Mouse (Mus musculus): ENCODE measurements around the gene H2afy2.

H2afy2 gene

DNA sequence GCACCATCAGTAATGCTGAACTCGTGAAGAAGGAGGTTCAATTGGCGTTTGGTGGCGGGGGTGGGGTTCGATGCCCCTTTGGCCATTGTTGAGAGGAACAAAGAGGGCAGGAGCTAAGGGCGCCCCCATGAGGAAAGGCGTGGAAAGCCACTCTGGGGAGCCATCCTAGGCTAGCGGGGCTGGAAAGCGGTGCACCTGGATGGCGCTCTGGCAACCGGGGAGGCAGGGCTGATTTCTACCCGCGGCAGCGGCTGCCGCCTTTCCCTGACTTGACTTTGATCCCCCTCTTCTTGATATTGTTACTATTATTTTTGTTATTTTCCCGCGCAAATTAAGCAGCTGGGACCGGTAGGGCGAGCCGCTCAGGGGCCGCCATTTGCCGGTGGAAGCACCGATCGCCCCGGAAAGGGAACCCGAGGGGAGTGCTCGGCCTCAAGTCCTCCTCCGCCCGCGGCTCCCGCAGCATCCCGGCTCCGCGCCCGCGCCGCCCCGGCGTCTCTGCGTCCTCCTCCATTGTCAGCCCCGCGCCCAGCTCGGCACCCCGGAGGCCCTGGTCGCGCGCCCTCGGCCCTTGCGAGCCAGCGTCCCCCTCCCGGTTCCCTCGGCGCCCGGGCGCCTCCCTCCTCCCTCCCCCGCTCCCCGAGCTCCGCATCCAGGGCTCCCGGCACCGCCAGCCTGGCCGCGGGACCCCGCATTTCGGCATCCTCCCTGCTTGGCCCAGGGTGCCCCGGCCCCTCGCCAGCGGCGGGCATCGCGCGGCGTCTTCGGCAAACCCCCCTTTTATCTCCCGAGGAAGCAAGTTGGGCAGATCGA, 942 bp downstream of the H2afy2 start:
- peak; percentile 82 for DNase-seq

DNA sequence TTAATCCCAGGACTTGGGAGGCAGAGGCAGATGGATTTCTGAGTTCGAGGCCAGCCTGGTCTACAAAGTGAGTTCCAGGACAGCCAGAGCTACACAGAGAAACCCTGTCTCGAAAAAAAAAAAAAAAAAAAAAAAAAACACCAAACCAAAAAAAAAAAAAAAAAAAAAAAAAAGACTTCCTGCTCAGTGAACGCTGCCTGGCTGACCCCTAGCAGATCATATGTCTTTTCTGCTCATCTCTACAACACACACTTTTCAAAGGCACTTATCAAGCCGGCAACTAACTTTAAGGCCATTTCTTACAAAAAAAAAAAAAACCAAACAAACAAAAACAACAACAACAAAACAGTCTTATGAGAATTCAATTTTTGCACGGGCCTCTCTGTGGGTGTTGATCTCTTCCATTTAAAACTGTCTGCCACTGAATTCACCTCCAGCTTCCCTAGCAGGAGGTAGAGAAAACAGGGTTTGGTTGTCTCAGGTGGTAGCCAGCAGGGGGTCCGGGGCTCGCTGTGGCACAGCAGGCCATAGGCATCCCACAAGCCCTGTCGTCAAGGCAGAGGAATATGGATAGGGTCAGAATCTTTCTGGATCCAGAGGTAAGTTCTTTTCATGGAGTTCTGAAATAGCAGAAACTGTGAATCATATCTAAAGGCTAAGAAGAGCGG, 2.4 kb downstream of the H2afy2 start:
- no peak for DNase-seq

DNA sequence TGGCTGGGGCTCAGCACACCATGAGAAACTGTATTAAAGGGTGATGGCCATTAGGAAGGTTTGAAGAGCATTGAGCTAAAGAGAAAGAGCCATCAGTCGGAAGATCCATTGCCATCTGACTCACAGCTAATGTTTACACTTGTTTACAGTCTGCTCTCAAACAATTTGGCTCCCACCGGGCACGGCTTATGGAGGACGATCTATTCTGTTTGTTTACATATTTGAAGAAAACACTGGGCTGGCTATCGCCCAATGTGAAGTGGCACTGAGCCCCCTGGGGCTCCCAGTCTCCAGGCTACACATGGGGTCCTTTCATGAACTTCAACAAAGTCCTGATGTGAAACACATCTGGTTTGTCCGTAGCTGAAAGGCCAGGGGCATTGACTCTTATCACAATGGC, 17.1 kb downstream of the H2afy2 start:
- DNase-seq, result no peak

DNA sequence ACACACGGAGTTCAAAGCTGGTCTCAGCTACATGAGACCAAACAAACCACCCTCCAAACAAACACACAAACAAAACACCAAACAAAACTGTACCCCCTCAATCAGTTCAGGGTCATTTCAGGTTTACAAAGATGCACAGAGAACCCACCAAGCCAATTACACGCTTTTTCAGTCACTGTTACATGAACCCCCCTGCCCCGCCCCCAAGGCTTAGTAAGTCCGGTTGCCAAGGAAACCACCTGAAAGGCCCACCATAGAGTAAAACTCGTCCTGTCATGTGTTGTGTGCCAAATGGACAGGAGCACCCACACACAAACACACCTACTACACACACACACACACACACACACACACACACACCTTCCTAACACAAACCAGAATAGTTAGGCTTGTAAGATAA, 18.4 kb downstream of the H2afy2 start:
- DNase-seq, result no peak

DNA sequence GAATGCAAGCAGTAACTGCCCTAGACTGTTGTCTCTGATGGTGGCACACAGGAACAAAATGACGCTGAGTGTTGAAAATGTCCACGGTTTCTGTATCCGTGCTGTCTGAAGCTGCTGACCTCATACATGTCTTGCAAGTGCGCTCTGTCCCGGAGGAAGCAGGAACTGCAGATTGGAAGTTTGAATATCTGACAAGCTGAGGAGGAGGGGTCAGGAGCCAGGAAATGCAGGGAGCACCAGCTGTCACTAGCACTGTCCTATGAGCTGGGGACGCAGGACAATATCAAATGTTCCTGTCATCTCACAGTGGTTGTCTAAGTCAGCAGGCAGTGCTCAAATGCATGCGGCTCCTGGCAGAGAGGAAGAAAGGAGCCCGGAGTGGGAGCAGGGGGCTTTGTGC, 19.3 kb downstream of the H2afy2 start:
- no peak for DNase-seq

DNA sequence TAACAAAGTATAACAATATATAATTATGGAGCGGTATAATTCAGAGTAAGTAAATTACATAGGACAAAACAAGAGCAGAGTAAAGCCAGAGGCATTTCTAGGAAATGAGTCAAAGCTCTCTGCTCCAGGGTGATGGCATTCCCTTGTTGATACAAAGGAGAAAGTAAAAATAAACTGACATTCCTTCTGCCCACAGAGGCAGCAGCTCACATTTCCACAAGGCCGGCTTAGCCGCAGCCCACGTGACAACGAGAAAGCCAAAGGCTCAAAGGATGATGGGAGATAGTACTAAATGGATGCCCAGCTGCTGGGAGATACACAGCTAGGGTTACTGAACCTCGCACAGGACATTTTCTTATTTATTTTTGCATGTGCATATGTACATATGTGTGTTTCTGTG, 24.1 kb downstream of the H2afy2 start:
- DNase-seq, result no peak

DNA sequence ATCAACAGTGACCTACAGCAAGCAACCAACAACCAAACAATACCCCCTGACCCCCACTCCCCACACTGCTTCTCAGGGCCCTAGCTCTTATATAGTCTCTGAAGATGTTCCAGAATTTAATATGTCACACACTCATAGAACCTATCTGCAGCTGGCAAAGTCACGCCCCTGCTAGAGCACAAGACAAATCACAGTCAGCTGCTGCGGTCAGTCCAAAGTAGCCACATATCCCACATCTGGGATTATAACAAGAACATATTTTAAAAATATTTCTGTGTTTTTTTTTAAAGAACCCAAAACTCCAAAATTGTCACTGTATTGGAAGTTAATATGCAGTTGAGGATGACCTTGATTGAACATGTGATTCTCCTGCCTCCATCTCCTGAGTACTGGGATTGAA, 25.0 kb downstream of the H2afy2 start:
- no peak for DNase-seq

DNA sequence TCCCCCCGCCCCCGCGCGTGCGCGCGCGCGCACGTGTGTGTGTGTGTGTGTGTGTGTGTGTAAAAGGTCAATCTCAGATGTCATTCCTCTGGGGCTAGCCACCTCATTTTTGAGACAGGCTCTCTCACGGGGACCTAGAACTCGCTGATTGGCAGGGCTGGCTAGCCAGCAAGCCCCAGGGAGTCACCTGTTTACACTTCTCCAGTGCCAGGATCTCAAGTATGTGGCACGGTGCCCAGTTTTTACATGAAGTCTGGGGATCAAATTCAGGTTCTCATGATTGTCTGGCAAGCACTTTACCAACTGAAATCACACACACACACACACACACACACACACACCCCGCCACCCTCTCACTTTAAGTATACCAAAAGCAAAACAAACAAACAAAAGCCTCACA, 26.9 kb downstream of the H2afy2 start:
- no peak for DNase-seq

DNA sequence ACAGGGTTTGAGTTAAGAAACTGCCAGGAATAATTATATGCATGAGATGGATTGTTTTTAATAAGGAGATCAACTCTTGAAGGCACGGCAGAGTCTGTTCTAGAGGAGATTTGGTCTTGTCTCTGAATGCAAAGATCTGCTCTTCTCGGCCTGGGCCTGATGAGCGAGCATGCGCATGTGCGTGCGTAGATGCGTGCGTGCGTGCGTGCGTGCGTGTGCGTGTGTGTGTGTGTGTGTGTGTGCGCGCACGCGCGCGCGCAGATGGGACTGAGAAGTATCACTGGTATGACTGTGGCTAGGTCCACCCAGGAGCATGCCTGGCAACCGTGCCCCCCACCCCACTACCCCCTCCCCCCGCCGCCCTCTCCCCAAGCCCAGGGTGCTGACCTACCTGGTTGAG, 30.9 kb downstream of the H2afy2 start:
- DNase-seq, result no peak

DNA sequence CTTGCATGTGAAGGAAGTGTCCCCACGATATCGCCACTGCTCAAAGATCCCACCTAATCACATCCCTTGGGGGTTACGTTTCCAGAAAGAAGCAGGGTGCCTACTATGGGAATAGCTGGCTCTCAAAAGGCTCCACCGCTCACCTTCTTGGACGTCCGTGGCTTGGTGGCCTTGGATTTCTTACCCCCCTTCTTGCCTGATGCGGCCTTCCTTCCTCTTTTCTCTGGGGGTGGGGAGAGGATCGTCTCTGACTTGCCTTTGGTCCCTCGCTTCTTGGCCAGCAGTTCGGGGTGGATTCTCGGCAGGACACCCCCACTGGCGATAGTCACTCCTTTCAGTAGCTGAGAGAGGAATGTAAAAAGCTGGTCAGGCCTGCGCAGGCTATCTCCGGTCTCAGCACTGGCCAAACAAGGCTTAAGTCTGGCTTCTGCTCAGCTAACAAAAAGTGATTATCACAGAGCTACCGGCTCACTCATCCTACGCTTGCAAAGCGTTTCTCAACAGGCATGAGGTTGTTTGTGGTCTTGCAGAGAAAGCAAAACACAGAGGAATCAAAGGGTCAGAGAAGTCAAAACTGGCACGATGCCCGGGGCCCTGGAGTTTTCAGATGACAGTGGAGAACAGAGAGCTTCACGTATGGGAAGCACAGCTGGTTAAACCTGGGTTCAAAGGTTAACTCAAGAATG, 32.3 kb downstream of the H2afy2 start:
- no peak for DNase-seq

DNA sequence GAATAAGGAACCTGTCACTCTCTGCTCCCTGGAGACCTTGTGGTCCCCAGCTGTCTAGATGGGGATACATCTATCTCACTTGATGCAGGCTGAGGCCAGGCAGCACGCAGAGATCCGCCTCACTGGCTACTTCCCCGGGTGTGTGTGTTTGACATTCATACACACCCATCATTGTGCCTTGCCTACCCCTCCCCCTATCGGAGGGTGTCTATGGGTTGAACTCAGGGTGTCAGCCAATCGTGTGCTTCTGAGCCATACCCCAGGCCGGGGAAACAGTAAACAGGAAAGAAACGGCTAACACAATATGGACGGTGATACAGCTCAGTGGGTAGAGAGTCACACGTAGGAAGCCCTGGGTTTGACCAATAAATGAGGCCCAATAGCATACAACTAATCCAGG, 33.9 kb downstream of the H2afy2 start:
- no peak for DNase-seq

DNA sequence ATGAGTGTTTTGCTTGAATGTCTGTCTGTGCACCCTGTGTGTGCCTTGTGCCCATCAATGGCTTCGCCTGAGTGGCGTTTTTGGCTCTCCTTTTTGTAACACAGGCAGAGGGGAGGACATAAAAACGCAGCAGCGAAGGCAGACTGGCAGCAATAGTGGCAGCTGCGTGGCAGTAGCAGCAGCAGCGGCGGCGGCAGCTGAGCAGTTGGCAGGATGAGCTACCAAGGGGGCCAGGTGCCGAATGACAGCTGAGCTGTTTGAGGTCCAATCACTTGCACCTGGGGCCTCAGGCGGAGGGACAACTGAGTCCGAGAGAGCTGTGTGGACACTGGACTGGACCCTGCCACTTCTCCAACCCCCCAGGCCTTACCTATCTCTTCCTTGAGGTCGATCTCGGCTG, 36.6 kb downstream of the H2afy2 start:
- DNase-seq, result no peak

DNA sequence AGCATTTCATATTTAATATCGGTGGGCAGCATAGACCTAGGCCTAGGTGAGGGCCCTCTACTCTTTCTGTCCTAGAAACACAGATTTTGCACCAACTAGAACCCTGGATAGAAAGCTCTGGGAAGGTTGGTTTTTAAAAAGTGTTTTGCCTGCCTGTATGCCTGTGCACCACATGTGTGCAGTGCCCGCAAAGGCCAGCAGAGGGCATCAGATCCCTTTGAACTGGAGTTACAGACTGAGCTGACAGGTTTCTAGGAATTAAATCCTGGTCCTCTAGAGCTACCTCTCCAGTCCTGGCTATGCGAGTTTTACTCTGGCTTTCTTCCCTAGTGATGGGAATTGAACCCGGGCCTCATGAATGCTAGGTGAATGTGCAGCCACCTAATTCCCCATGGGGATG, 38.8 kb downstream of the H2afy2 start:
- DNase-seq, result no peak

DNA sequence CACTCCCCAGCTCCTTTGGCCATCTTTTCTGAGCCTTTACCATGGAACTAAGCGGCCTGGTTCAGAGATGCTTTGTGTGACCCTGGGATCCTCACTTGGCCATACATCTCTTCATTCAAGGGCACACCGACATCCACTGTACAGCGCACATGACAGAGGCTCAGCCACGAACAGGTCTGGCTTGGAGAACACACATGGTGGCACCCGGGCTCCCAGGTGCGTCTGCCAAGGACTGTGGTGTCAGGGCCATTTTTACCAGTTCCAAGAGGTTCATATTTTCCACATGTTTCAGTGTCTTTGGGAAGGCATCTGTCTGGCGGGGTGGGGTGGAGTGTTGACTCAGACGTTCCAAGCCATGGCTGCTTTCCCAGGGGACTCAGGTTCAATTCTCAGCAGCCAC, 41.6 kb downstream of the H2afy2 start:
- no peak for DNase-seq

DNA sequence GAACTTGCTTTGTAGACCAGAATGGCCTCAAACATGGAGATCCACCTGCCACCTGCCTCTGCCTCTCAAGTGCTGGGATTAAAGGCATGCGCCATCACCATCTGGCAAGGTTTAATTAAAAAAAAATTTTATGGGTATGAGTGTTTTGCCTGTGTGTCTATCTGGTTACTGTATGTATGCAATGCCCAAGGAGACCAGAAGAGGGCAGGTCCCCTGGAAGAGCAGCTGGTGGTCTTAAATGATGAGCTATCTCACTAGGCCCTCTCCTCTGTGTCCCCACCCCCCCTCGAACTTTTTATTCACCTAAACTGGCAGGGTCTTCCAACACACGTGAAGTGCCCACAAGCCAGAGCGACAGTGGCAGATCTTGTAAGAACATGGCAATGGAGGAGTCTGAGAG, 42.1 kb downstream of the H2afy2 start:
- no peak for DNase-seq

DNA sequence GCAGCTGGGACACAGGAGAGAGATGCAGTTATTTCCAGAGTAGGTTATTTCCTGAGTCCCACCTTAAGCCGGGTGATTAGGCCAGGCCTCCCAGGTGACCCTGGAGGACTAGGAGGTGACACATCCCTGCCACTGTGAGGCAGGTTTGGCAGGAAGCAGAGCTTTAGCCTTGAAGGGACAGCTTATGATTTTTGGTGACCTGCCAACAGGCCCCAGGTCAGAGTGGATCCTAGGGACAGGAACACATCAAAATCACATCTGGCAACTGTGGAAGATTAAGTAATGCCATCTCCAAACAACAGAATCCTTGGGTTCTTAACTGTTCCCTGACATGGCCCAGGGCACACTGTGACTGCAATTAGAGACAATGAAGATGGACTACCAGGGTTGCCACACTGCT, 42.6 kb downstream of the H2afy2 start:
- no peak for DNase-seq

DNA sequence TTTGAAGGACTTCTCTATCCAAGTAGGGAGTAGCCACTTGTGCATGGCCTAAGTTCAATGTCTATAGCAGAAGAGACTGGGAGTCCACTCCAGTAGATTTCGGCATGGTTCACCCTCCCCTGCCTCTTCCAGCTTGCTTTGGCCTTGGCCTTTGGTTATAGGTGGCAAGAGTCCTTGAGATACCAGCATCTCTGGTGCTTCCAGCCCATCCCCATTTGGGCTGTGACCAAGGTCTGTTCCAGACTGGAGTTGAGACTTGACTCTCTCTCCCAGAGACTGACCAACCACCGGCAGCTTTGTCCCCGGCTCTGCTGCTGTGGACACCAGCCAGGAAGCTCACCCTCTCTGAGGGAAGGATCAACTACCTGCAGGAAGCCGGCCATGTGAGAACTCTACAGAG, 45.8 kb downstream of the H2afy2 start:
- no peak for DNase-seq

DNA sequence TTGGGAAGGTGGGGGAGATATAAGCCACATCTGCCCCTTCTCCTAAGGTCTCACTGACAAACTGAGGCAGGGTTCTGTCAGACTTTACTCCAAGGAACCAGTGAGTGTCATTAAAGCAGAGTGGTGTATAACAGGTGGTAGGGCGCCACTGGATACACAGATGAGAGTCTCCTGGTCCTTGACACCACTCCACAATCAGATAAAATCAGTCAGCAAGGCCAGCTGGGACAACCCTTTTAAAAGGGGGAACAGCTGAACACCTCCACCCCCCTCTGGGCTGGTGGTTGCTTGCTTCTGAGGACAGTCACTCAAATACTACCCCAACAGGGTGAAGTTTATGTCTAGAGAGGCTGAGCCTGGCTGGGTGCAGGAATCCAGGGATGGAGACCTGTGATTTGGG, 46.4 kb downstream of the H2afy2 start:
- DNase-seq, result no peak

DNA sequence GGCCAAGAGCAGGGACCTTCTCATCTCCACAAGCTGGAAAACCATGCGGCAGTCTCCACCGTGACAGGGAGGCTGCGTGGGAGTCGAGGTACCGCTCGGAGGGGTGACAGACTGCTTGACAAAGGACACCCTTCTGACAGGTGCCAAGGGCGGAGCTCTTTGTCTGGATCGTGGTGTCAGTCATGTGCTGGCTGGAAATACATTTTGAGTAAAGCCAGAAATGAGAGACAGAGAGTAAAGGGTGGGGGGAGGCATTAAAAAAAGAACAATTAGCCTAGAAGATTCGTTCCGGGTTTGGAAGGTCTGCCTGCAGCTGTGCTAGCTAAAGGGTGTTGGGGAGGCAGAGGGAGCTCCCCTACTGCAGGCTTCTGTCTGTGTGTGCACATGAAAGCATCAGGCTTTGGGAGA, 47.3 kb downstream of the H2afy2 start:
- no peak for DNase-seq

DNA sequence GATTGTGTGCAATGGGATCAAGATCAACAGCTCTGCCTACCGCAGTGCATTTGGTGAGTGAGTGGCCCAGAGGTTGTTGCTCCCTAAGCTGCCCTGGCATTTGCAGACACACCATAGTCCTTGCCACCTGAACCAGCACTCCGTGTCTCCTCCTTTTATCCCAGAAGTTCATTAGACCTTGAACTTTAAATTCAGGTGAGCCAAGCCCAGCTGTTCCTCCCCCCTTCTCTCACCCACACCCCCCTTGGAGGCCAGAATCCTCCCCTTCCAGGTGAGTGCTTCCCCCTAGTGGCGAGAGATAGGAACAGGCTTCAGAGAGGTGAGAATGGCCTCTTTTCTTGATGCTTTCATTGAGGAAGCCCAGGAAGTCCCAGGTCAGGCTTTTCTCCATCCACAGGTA, 49.6 kb downstream of the H2afy2 start:
- no peak for DNase-seq

DNA sequence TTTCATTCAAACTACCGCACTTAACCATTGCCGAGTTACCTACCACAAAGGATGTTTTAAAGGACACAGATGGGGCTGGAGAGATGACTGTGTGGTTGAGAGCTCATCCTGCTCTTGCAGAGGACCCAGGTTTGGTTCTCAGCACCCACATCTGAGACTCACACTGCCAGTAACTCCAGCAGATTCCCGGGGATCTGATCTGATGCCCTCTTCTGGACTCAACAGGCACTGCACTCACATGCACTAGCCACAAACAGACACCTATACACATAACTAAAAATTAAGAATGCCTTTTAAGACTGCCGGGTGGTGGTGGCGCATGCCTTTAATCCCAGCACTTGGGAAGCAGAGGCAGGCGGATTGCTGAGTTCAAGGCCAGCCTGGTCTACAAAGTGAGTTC, 53.8 kb downstream of the H2afy2 start:
- DNase-seq, result no peak

DNA sequence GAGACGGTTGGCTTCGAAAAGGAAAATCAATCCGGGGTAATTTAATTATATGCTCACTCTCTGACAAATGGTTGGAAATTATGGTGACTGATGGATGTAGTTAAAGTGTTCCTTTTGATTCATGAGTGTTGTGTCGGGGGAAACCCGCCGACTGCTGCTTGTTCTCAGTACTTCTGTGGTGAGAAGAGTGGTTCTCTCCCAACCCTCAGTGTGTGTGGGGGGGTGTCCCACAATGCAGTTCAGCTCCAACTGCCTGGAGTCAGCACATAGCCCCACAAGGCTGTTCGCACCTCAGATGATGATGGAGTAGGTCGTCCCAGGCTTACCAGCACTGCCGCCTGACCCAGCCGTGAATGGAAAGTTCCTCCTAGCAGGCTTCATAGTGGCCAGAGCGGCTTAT, 54.8 kb downstream of the H2afy2 start:
- DNase-seq, result no peak

DNA sequence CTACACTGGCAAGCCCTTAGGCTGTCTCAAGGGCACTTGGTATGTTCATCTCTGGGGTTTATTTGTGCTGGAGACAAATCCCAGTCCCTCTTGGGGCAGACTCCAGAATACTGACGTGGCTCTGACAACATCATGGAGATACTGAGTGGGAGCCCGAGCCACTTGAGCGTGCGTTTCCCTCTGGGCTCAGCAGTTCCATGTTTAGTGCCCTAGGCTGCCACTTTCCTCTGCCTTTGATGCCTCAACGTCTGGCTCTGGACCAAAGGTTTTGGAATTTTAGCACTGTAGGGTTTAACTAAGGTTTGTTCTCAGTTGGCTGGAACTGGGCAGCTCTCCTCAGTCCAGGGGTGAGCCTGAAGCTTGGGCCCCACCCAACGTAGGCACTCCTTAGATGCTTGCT, 60.7 kb downstream of the H2afy2 start:
- DNase-seq, result no peak

DNA sequence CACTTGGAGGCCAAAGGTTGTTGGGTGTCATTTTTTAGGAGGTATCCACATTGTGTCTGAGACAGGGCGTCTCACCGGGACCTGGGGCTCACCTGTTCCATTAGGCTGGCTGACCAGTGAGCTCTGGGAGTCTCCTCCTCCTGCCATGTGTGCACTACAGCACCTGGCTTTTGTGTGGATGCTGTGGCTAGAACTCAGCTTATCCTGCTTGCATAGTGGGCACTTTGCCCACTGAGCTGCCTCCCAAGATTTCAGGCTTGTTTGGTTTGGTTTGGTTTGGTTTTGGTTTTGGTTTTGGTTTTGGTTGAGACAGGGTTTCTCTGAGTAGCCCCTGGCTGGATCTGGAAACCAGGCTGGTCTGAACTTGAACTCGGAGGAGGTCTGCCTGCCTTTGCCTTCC, 61.7 kb downstream of the H2afy2 start:
- no peak for DNase-seq

All from right cerebral cortex, postnatal 25 days (tissue).